Mouse (Mus musculus) erythroblast, embryonic 14.5 days (primary cell): Measurements from ENCODE around the gene Fam241b. TPM values are rescaled to one million over a fixed set of nuclear protein-coding genes. Genes with fewer than 3 reads are reported as not detected.

Experiments used
- H3K27me3 ChIP-seq: 2 replicates; pipeline ENCODE4 v1.6.1; 2012; ENCODE audit warnings: inconsistent platforms; ENCODE audit not compliant: control insufficient read depth
- H3K36me3 ChIP-seq: 2 replicates; pipeline ENCODE4 v1.6.1; 2012; ENCODE audit warnings: mild to moderate bottlenecking, inconsistent platforms; ENCODE audit not compliant: control insufficient read depth
- H3K4me1 ChIP-seq: 2 replicates; pipeline ENCODE4 v1.6.1; 2012; ENCODE audit warnings: inconsistent platforms; ENCODE audit not compliant: control insufficient read depth
- H3K4me3 ChIP-seq: replicated peaks from 2 replicates; pipeline ENCODE3; 2012; ENCODE audit warnings: moderate library complexity, mild to moderate bottlenecking, inconsistent platforms
- H3K9me3 ChIP-seq: 2 replicates; pipeline ENCODE4 v1.6.1; 2012; ENCODE audit warnings: low read length, inconsistent platforms, mixed read lengths; ENCODE audit not compliant: control insufficient read depth
- GATA1 ChIP-seq: IDR thresholded peaks from 2 replicates; pipeline ENCODE4 v1.6.1; 2012; ENCODE audit warnings: low read length, inconsistent platforms, mixed read lengths
- TAL1 ChIP-seq: IDR thresholded peaks from 3 replicates; pipeline ENCODE4 v1.6.1; 2012; ENCODE audit warnings: low read length, inconsistent platforms, mixed read lengths
- polyA plus RNA-seq: library from polyadenylated mRNA; stranded (reverse); fragments of >175 nt; gene quantifications from 2 replicates; pipeline ENCODE4 v1.2.3, GENCODE M21; 2012

Gene Fam241b
- polyA plus RNA-seq, 1 experiment: 0.02 TPM

GRCm38 (mm10) chr10:62107048-62107447 lies 36.7 kb downstream of the Fam241b start:
- Histone ChIP-seq H3K9me3 (no peaks in the 10 kb centered on the region), H3K27me3 (peaks cover 28% of the 10 kb centered on the region), H3K4me1 (peaks cover 8% of the 10 kb centered on the region), H3K36me3 (no peaks in the 10 kb centered on the region), H3K4me3 (no peak overlapping the region)
- TF ChIP-seq TAL1 (no peak), GATA1 (no peak)

GRCm38 (mm10) chr10:62104835-62105576 lies 38.7 kb downstream of the Fam241b start:
- TF ChIP-seq TAL1 (no peak), GATA1 (no peak)
- Histone ChIP-seq H3K4me1 (no peaks in the 10 kb centered on the region), H3K27me3 (peaks cover 12% of the 10 kb centered on the region), H3K9me3 (no peaks in the 10 kb centered on the region), H3K36me3 (no peaks in the 10 kb centered on the region), H3K4me3 (no peak overlapping the region)

GRCm38 (mm10) chr10:62101504-62102439 lies 41.9 kb downstream of the Fam241b start:
- Histone ChIP-seq H3K9me3 (no peaks in the 10 kb centered on the region), H3K4me1 (no peaks in the 10 kb centered on the region), H3K4me3 (no peak overlapping the region), H3K27me3 (no peaks in the 10 kb centered on the region), H3K36me3 (no peaks in the 10 kb centered on the region)
- TF ChIP-seq GATA1: no peak
- TF ChIP-seq TAL1: no peak

DNA sequence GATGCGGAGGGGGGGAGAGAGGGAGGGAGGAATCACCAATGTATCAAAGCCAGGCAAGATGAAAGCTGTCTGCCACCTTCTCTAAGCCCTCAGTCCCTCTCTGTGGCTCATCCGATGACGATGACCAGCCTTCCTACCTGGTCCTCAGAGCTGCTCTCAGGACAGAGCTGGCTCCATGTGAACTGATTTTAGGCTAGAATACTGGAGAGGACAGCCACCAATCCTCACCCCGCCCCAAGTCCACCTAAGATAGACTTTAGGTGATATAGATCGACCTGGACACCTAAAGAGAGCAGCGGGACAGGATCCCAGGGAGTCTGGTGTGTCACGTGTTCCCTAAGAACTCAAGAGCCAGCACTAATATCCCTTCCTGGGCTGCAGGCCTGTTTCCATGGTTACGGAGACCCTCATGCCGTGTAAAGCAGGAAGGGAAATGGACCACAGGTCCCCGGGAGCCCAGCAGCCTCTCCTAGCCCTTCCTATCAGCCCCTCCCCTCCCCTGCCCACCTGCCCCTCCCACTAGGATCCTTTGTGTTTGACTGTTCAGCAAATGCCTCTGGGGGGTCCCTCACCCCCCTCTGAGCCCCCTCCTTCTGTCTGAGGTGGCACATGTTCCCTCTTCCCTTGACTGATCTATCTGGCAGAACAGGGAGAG lies 43.8 kb downstream of the Fam241b start:
- no peaks in the 10 kb centered on the region for H3K9me3 ChIP-seq
- TF ChIP-seq GATA1: no peak
- no peak for TF ChIP-seq TAL1
- no peaks in the 10 kb centered on the region for H3K36me3 ChIP-seq
- H3K27me3 ChIP-seq: no peaks in the 10 kb centered on the region
- H3K4me1 ChIP-seq: no peaks in the 10 kb centered on the region
- H3K4me3 ChIP-seq: no peak overlapping the region

- TF ChIP-seq GATA1 (no peak), TAL1 (no peak)
- Histone ChIP-seq H3K4me3 (no peak overlapping the region), H3K9me3 (peaks cover 4% of the 10 kb centered on the region; the same call in 1 of the 2 replicates), H3K36me3 (no peaks in the 10 kb centered on the region), H3K4me1 (no peaks in the 10 kb centered on the region), H3K27me3 (no peaks in the 10 kb centered on the region)
Measured at GRCm38 (mm10) chr10:62094401-62094800, 49.3 kb downstream of the Fam241b start.

DNA sequence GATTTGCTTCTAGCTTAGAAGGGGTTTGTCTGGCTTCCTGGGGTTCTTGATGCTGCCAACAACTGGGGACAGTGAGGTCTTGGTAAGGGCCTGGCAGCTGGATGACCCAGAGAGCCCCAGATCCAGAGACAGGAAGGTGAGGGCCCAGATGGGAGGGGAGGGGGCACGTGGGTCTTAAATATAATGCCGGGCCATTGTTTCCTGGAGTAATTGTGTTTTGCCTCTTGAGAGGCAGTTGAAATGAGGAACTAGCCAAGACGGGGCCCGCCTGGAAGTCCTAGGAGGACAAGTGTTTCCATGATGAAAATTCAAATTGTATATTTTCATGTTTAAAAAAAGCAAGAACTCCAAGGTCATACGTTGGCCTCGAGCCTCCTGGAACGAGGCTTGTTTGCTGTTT lies 49.8 kb downstream of the Fam241b start:
- H3K4me1 ChIP-seq: no peaks in the 10 kb centered on the region
- no peak overlapping the region for H3K4me3 ChIP-seq
- H3K36me3 ChIP-seq: no peaks in the 10 kb centered on the region
- TF ChIP-seq GATA1 (no peak), TAL1 (no peak)
- H3K27me3 ChIP-seq: no peaks in the 10 kb centered on the region
- H3K9me3 ChIP-seq: peaks cover 4% of the 10 kb centered on the region; the same call in 1 of the 2 replicates

DNA sequence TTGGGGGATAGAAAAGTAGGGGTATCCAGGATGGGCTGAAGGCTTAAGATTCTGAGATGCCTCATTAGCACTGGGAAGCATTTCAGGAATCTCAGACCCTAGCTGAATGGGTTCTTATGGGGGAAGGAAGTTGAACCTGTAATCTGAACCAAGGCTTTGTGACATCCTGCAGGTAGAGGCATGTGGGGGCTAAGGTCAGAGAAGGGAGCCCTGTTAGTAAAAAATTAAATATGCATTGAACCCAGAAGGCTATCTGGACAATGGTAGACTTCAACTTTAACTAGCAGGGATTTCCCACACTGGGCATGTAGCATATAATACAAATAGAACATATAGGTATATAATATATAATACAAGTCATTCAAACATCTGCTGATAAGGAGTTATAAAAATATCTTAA lies 54.2 kb downstream of the Fam241b start:
- peaks cover 4% of the 10 kb centered on the region; the same call in 1 of the 2 replicates for H3K9me3 ChIP-seq
- H3K4me1 ChIP-seq: no peaks in the 10 kb centered on the region
- no peaks in the 10 kb centered on the region for H3K36me3 ChIP-seq
- H3K4me3 ChIP-seq: no peak overlapping the region
- no peaks in the 10 kb centered on the region for H3K27me3 ChIP-seq
- no peak for TF ChIP-seq GATA1
- no peak for TF ChIP-seq TAL1

- Histone ChIP-seq H3K4me3 (no peak overlapping the region), H3K36me3 (no peaks in the 10 kb centered on the region), H3K27me3 (no peaks in the 10 kb centered on the region), H3K4me1 (no peaks in the 10 kb centered on the region), H3K9me3 (peaks cover 4% of the 10 kb centered on the region; the same call in 1 of the 2 replicates)
- TF ChIP-seq TAL1: no peak
Measured at GRCm38 (mm10) chr10:62089071-62089470, 54.6 kb downstream of the Fam241b start.

- TF ChIP-seq GATA1 (no peak), TAL1 (no peak)
- Histone ChIP-seq H3K9me3 (peaks cover 4% of the 10 kb centered on the region; the same call in 1 of the 2 replicates), H3K4me1 (no peaks in the 10 kb centered on the region), H3K27me3 (no peaks in the 10 kb centered on the region), H3K36me3 (no peaks in the 10 kb centered on the region), H3K4me3 (no peak overlapping the region)
Measured at GRCm38 (mm10) chr10:62088411-62088810, 55.3 kb downstream of the Fam241b start.
